Mouse (Mus musculus) c-Kit-negative CD71-positive TER-119-positive erythroid progenitor cells, embryonic 14.5 days (primary cell): ENCODE results near the gene Prf1.

Experiments
- DNase-seq: peaks from one replicate; pipeline ENCODE4 v3.0.0-alpha.2; 2013; ENCODE audit warnings: low read depth, low spot score

Gene Prf1

GRCm38 (mm10) chr10:61340247-61340646 lies 42.6 kb downstream of the Prf1 start:
- no peak for DNase-seq

- no peak for DNase-seq
These were observed 43.4 kb downstream of the Prf1 start for GRCm38 (mm10) chr10:61341045-61341444.

- no peak for DNase-seq
These were observed 43.9 kb downstream of the Prf1 start for GRCm38 (mm10) chr10:61341557-61341956.

GRCm38 (mm10) chr10:61342750-61343149 lies 45.1 kb downstream of the Prf1 start:
- DNase-seq, result no peak

GRCm38 (mm10) chr10:61343950-61344349 lies 46.3 kb downstream of the Prf1 start:
- DNase-seq, result peak; percentile 41

GRCm38 (mm10) chr10:61345179-61345578 lies 47.5 kb downstream of the Prf1 start:
- no peak for DNase-seq

GRCm38 (mm10) chr10:61346374-61346773 lies 48.7 kb downstream of the Prf1 start:
- DNase-seq, result no peak

GRCm38 (mm10) chr10:61351216-61351615 lies 53.6 kb downstream of the Prf1 start:
- DNase-seq, result no peak
